Mouse (Mus musculus) heart, embryonic 15.5 days (tissue): ENCODE data around the gene Gabre. TPM values are rescaled to one million over a fixed set of nuclear protein-coding genes. Genes with fewer than 3 reads are reported as not detected.
A peak's percentile ranks its signal among the peaks of the same experiment; 100 is the strongest.

Source experiments
- ATAC-seq: fragments of 200-750 bp; cut with Nextera tagmentation; replicated peaks from 2 replicates; pipeline ENCODE4 v1.8.0; 2017; ENCODE audit warnings: low read depth, moderate TSS enrichment; ENCODE audit not compliant: insufficient number of reproducible peaks, insufficient read depth, low FRiP score
- H3K27ac ChIP-seq: fragments of 300-500 bp; sonication (generic); 2 replicates; pipeline ENCODE4 v1.5.1; 2015; ENCODE audit warnings: mild to moderate bottlenecking, inconsistent platforms
- H3K27me3 ChIP-seq: fragments of 300-500 bp; sonication (generic); 2 replicates; pipeline ENCODE4 v1.6.1; 2015; ENCODE audit warnings: inconsistent platforms
- H3K36me3 ChIP-seq: fragments of 300-500 bp; sonication (generic); 2 replicates; pipeline ENCODE4 v1.6.1; 2015; ENCODE audit warnings: mild to moderate bottlenecking, inconsistent platforms
- H3K4me1 ChIP-seq: fragments of 300-500 bp; sonication (generic); replicated peaks from 2 replicates; pipeline ENCODE4 v1.6.1; 2015; ENCODE audit warnings: inconsistent platforms
- H3K4me2 ChIP-seq: fragments of 300-500 bp; sonication (generic); 2 replicates; pipeline ENCODE4 v1.6.1; 2015; ENCODE audit warnings: inconsistent platforms, mild to moderate bottlenecking, moderate library complexity
- H3K4me3 ChIP-seq: fragments of 300-500 bp; sonication (generic); 2 replicates; pipeline ENCODE4 v1.5.1; 2015; ENCODE audit warnings: mild to moderate bottlenecking, inconsistent platforms
- H3K9ac ChIP-seq: fragments of 300-500 bp; sonication (generic); 2 replicates; pipeline ENCODE4 v1.6.1; 2015; ENCODE audit warnings: mild to moderate bottlenecking, inconsistent platforms
- H3K9me3 ChIP-seq: fragments of 300-500 bp; sonication (generic); replicated peaks from 2 replicates; pipeline ENCODE4 v1.6.1; 2016; ENCODE audit warnings: inconsistent platforms
- WGBS: fragments of 180-500 bp; shearing (Covaris S2); methylation state at CpG from one replicate; pipeline ENCODE4 v1.1.7; 2015; ENCODE audit warnings: mixed read lengths; 5-methylcytosine and 5-hydroxymethylcytosine counted together
- microRNA counts: library from miRNA; unstranded; fragments of <30 nt; microRNA quantifications from one replicate; lab custom pipeline; 2016
- microRNA-seq: library from miRNA; unstranded; fragments of <30 nt; microRNA quantifications from one replicate; pipeline ENCODE4, GENCODE M21; 2016
- polyA plus RNA-seq: library from polyadenylated mRNA; unstranded; fragments of >200 nt; fragmentation: Nextera tagmentation; extraction: Ambion mirVana; gene quantifications from 2 replicates; pipeline ENCODE4 v1.2.1, GENCODE M21; 2015

The Gabre gene
- polyA plus RNA-seq: 2.0 and 2.9 TPM in 2 replicates

GRCm38 (mm10) chrX:72274659-72275371 lies at the start of gene Gabre:
TSS of gene Gabre (minus strand) at chrX:72274803.
- peak within 1 kb of the TSS; percentile 25; the same call in 1 of the 2 replicates for H3K9ac ChIP-seq
- H3K9me3 ChIP-seq: no peaks in the 10 kb centered on the region
- H3K4me2 ChIP-seq: peak within 1 kb of the TSS; percentile 76
- H3K27ac ChIP-seq: no peak within 1 kb of the TSS; the same call in 1 of the 2 replicates
- ATAC-seq: peak; percentile 83
- H3K4me3 ChIP-seq: peak within 1 kb of the TSS; percentile 53
- no peaks in the 10 kb centered on the region for H3K36me3 ChIP-seq
- no peaks in the 10 kb centered on the region for H3K27me3 ChIP-seq
- WGBS: 19% methylated on average over 14 of the region's 36 CpGs
- no peaks in the 10 kb centered on the region for H3K4me1 ChIP-seq

- H3K4me3 ChIP-seq: no peak overlapping the region
- H3K9me3 ChIP-seq: no peaks in the 10 kb centered on the region
- H3K9ac ChIP-seq: no peak overlapping the region
- no peak for ATAC-seq
- H3K4me2 ChIP-seq: no peak overlapping the region
- no peaks in the 10 kb centered on the region for H3K36me3 ChIP-seq
- H3K27ac ChIP-seq: no peak overlapping the region
- H3K4me1 ChIP-seq: no peaks in the 10 kb centered on the region
- no peaks in the 10 kb centered on the region for H3K27me3 ChIP-seq
- WGBS: 61% methylated on average over 2 of the region's 2 CpGs
These were observed 23.2 kb upstream of the Gabre start for GRCm38 (mm10) chrX:72297812-72298211.

DNA sequence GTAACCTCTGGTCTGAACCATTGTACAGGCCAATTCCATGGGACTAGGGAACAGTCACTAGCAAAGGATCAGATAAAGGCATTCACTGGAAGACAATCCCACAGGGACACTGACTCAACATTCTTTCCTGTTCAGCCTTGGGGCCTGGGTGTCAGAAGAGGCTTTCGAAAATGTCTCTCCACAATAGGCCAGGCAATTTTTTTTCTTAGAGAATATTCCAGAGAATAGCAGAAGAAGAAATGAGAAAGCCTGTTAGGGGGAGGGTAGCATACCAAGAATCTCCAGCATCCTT lies 715 bp upstream of the Gabre start:
- WGBS: 48% methylated on average over 1 of the region's 1 CpGs
- H3K9ac ChIP-seq: no peak overlapping the region; the same call in 1 of the 2 replicates

DNA sequence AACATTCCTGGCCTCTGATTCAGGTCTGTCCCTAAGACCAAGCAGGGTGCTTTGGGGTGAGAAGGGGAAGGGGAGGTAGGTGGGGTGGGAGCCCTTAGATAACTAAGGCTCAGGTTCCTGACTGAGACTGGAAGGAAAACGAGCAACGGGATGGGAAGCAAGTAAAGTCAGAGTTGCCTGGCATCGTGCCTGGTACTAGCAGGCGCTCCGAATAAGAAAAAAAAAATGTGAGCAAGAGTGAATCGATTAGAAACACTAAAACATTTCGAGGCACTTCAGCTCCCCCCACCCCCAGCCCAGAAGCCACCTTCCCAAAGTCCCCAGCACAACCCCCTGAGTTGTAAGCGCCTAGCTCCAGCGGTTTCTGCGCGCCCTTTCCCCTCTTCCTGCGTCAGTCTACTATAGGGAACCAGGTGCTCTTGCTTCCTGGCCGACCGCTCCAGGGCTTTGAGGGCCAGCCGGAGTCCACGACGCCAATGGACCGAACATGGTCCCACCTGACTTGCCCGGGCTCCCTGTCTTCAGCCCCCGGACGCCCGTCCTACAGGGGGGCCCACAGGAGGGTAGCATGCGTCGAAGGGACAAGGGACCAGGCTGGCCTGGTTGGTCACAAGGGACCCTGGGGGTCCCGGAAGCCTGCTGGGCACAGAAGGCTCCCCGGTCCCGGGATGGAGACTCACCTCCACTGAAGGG lies 491 bp downstream of the Gabre start:
- Histone ChIP-seq H3K9ac (0 out of 2 replicates have a peak overlapping the region, but pooled peaks have one; percentile 25), H3K36me3 (no peaks in the 10 kb centered on the region), H3K4me3 (peak overlapping the region; percentile 53), H3K27me3 (no peaks in the 10 kb centered on the region), H3K4me2 (peak overlapping the region; percentile 76), H3K4me1 (no peaks in the 10 kb centered on the region), H3K9me3 (no peaks in the 10 kb centered on the region), H3K27ac (no peak overlapping the region; the same call in 1 of the 2 replicates)
- ATAC-seq: peak; percentile 35
- WGBS: 25% methylated on average over 27 of the region's 27 CpGs

More for the DNA sequence above, 715 bp upstream of the Gabre start:
- Histone ChIP-seq H3K4me3 (peak overlapping the region; percentile 53; the same call in 1 of the 2 replicates), H3K9me3 (no peaks in the 10 kb centered on the region), H3K27ac (no peak overlapping the region), H3K36me3 (no peaks in the 10 kb centered on the region), H3K4me2 (peak overlapping the region; percentile 76), H3K4me1 (no peaks in the 10 kb centered on the region), H3K27me3 (no peaks in the 10 kb centered on the region)
- no peak for ATAC-seq

GRCm38 (mm10) chrX:72270637-72271036 lies 4.0 kb downstream of the Gabre start:
- no peak for ATAC-seq
- Histone ChIP-seq H3K4me3 (no peak overlapping the region), H3K27me3 (no peaks in the 10 kb centered on the region), H3K9me3 (no peaks in the 10 kb centered on the region), H3K36me3 (no peaks in the 10 kb centered on the region), H3K9ac (no peak overlapping the region), H3K4me2 (no peak overlapping the region), H3K27ac (no peak overlapping the region), H3K4me1 (no peaks in the 10 kb centered on the region)
- WGBS: 84% methylated on average over 11 of the region's 11 CpGs

DNA sequence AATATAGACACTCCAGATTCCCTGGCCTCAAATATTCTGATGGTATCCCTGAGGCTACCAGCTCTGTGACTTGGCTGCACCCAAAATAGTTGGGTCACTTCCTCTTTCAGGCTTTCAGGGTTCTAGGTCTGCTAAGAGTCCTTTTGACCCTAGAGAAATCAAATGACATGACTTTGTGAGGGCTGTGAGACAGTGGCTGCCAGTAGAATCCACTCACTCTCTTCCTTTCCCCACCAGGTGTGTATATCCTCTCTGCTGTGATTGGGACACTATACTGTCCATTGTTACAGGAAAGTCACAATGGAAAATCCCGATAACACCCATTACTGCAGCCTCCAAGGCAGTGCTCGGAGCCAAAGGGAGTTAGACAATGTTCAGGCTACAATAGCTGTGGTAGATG lies 52.9 kb downstream of the Gabre start, which contains the start of gene Magea4:
Gene Magea4 (plus strand): TSS at position 301 of the 400 bp plus-strand sequence.
- Histone ChIP-seq H3K9me3 (no peaks in the 10 kb centered on the region), H3K27ac (no peak within 1 kb of the TSS), H3K27me3 (no peaks in the 10 kb centered on the region), H3K36me3 (no peaks in the 10 kb centered on the region), H3K9ac (no peak within 1 kb of the TSS), H3K4me1 (no peaks in the 10 kb centered on the region), H3K4me2 (no peak within 1 kb of the TSS), H3K4me3 (no peak within 1 kb of the TSS)
- WGBS: 61% methylated on average over 2 of the region's 2 CpGs
- no peak for ATAC-seq

MicroRNAs encoded within 50 kb of the gene (microRNA counts, 519-probe panel; counts per million panel counts)
- microRNA mmu-miR-224 (lab: Ali Mortazavi, UCI) (2,061 counts per million, percentile 25 among the panel's probes with 10 or more counts), microRNA mmu-miR-452 (lab: Ali Mortazavi, UCI) (not detected)

Small RNAs within 50 kb of the gene (microRNA-seq; reads per million reads assigned to microRNA genes)
- gene Mir224 (295 reads per million, percentile 65 among the genes with 10 or more reads in this experiment), gene Mir452 (34.7 reads per million, percentile 37 among the genes with 10 or more reads in this experiment)

Other genes starting within 250 kb of the Gabre start
- gene Magea4, start 52.8 kb downstream of the Gabre start, polyA plus RNA-seq: not detected in 2 replicates
- gene Magea10, start 112.1 kb upstream of the Gabre start, polyA plus RNA-seq: not detected in 2 replicates